Mouse (Mus musculus): Measurements from ENCODE around the gene Madd. TPM values are rescaled to one million over a fixed set of nuclear protein-coding genes. Genes with fewer than 3 reads are reported as not detected.
"Not testable (repeated sequence)": the region's sequence is repeated elsewhere in the genome, so short reads cannot be mapped to it uniquely, and the experiment has no call there.

The Madd gene
- polyA plus RNA-seq, 1 experiment from 2014 or later: 6.8 TPM

DNA sequence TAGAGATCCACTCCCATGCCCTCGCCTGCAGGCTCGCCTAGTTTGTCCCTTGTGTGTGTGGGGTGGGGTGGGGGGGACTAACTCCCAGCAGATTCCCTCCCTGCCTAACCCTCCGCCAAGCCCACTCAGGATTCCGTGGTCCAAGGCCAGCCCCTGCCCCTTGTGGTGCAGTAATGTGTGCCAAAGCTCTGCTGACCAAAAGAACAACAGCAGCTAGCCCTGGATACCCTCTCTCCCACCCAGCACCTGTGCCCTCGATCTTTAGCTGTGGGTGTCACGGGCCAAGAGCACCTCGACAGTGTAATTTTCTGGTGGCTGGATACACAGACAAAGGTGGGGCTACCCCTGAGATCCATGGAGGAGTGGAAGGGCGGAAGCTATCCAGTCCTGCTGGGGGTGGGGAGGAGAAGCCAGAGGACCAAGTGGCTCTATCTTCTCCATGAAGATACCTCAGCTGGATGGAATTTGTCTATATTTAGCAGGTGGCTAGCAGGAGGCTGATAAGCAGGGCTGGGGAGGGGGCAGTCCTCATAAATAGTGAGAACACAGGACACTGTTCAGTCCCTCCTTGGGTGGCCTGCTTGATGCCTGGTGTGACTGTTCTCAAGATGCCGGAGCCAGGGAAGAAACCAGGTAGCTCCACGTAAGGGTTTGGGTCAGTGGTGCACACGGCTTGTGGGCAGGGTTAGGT, 65.9 kb downstream of the Madd start, which contains the start of gene Mybpc3:
Mybpc3 (plus strand) TSS at position 560 of the 691 bp plus-strand sequence.
- Histone ChIP-seq H3K4me2 (peak within 1 kb of the TSS; percentile 76), H3K27me3 (ENCODE audit: control insufficient read depth, insufficient read depth, low read length) (no peaks in the 10 kb centered on the region), H3K9ac (ENCODE audit: low read depth, low read length) (peak within 1 kb of the TSS; percentile 89), H3K27ac (ENCODE audit: low read depth, low read length) (peak within 1 kb of the TSS; percentile 95), H3K4me3 (ENCODE audit: low read depth, low read length) (peak within 1 kb of the TSS; percentile 60), H3K36me3 (ENCODE audit: control insufficient read depth, insufficient read depth, low read length) (peaks cover 5% of the 10 kb centered on the region; the same call in 1 of the 2 replicates), H3K4me1 (ENCODE audit: control insufficient read depth, insufficient read depth, low read length) (peaks cover 30% of the 10 kb centered on the region), H3K9me3 (replicated peaks; ENCODE audit: control insufficient read depth, low read length) (no peaks in the 10 kb centered on the region)
- no peak; the same call in 1 of the 2 replicates for ATAC-seq (replicated peaks; ENCODE audit: insufficient number of reproducible peaks, low FRiP score, low TSS enrichment)
- 45% methylated on average over 11 of the region's 11 CpGs for WGBS (ENCODE audit: insufficient replicate concordance)

DNA sequence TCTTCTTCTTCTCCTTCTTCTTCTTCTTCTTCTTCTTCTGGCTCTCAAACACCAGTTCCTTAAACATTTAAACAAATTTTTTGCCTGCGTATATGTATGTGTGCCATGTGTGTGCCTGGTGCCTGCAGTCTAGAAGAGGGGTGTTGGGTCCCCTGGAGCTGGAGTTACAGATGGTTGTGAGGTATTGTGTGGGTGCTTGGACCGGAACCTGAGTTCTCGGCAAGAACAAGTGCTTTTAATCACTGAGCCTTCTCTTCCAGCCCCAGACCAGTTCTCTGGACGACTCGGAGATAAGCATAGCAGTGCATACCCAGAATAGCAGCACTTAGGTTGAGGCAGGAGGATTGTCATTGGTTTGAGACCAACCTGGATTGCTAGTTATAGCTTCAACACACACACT, 66.8 kb downstream of the Madd start:
- 47% methylated on average over 5 of the region's 5 CpGs for WGBS (ENCODE audit: insufficient replicate concordance)
- peak overlapping the region; percentile 95 for H3K27ac ChIP-seq (ENCODE audit: low read depth, low read length)
- peak overlapping the region; percentile 76 for H3K4me2 ChIP-seq

DNA sequence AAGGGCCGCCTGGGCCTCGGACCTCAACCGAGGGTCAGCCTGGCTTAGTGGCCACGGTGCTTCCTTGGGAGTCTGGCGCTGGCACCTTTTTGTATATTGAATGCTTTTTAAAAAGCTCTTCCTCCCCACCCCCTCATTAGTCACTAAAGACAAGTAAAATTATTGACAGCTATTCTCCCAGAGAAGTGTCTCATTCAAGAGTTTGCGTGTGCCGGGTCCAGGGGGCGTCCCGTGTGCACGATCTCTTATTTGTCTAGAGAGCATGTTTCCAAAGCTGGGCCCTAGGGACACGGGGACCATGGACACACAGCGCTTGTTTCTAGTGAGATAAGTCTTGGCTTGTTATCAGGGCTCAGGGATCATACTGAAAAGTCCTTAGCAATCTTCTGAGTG, 68.1 kb downstream of the Madd start:
- H3K27ac ChIP-seq (ENCODE audit: low read depth, low read length): 0 out of 2 replicates have a peak overlapping the region, but pooled peaks have one; percentile 11
- no peak for ATAC-seq (replicated peaks; ENCODE audit: insufficient number of reproducible peaks, low FRiP score, low TSS enrichment)
- H3K36me3 ChIP-seq (ENCODE audit: control insufficient read depth, insufficient read depth, low read length): no peaks in the 10 kb centered on the region
- H3K9ac ChIP-seq (ENCODE audit: low read depth, low read length): peak overlapping the region; percentile 56
- H3K4me1 ChIP-seq (ENCODE audit: control insufficient read depth, insufficient read depth, low read length): peaks cover 21% of the 10 kb centered on the region
- no peaks in the 10 kb centered on the region for H3K9me3 ChIP-seq (replicated peaks; ENCODE audit: control insufficient read depth, low read length)
- H3K4me2 ChIP-seq: peak overlapping the region; percentile 68
- H3K4me3 ChIP-seq (ENCODE audit: low read depth, low read length): peak overlapping the region; percentile 34
- WGBS (ENCODE audit: insufficient replicate concordance): 27% methylated on average over 12 of the region's 12 CpGs
- H3K27me3 ChIP-seq (ENCODE audit: control insufficient read depth, insufficient read depth, low read length): no peaks in the 10 kb centered on the region

More for the DNA sequence above, 66.8 kb downstream of the Madd start:
- Histone ChIP-seq H3K4me1 (ENCODE audit: control insufficient read depth, insufficient read depth, low read length) (peaks cover 31% of the 10 kb centered on the region), H3K27me3 (ENCODE audit: control insufficient read depth, insufficient read depth, low read length) (no peaks in the 10 kb centered on the region), H3K9me3 (replicated peaks; ENCODE audit: control insufficient read depth, low read length) (no peaks in the 10 kb centered on the region), H3K36me3 (ENCODE audit: control insufficient read depth, insufficient read depth, low read length) (peaks cover 3% of the 10 kb centered on the region; the same call in 1 of the 2 replicates), H3K4me3 (ENCODE audit: low read depth, low read length) (peak overlapping the region; percentile 1; the same call in 1 of the 2 replicates), H3K9ac (ENCODE audit: low read depth, low read length) (no peak overlapping the region)
- ATAC-seq (replicated peaks; ENCODE audit: insufficient number of reproducible peaks, low FRiP score, low TSS enrichment): no peak

DNA sequence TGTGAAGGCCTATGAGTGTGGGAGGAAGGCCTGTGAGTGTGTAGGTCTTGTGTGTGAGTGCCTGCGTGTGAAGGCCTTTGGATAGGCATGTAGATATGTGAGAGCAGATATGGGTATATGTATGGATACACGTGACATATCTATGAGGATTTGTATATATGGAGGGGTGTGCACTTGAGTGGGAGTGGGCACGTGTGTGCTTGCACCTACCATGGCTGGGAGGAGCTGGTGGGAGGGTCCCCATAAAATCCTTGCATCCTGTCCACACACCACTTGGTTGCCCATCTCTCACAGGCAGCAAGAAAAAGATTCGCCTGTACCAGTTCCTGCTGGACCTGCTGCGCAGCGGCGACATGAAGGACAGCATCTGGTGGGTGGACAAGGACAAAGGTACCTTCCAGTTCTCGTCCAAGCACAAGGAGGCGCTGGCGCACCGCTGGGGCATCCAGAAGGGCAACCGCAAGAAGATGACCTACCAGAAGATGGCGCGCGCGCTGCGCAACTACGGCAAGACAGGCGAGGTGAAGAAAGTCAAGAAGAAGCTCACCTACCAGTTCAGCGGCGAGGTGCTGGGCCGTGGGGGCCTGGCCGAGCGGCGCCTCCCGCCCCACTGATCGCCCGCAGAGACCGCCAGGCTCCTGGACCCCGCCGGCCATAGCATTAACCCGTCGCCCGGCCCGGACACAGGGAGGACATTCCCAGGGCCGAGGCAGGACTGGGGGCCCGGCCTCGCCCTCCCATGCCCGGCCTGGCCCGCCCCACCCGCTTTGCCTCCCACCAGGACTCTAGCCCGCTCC, 68.7 kb downstream of the Madd start:
- 8% methylated on average over 42 of the region's 42 CpGs for WGBS (ENCODE audit: insufficient replicate concordance)
- H3K4me2 ChIP-seq: peak overlapping the region; percentile 68

DNA sequence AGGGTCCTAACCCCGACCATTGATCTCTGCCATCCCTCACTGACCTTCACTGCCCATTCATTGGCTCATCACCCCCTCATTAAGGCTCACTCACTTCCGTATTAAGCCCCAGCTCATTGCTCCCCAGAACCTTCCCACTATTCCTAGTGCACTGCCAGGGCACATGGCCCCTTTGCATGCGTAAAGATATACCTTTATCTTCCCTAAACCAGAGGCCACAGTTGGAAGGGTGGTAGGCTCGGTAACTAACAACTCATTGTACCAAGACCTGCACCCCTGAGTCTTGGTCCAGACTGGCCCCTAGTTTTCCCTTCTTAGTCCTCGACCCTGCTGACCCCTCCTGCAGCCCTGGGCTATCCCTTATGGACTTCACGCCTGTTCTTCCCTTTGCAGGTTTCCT, 69.8 kb downstream of the Madd start:
- ATAC-seq (replicated peaks; ENCODE audit: insufficient number of reproducible peaks, low FRiP score, low TSS enrichment): no peak
- Histone ChIP-seq H3K4me1 (ENCODE audit: control insufficient read depth, insufficient read depth, low read length) (peaks cover 21% of the 10 kb centered on the region), H3K4me3 (ENCODE audit: low read depth, low read length) (no peak overlapping the region), H3K9me3 (replicated peaks; ENCODE audit: control insufficient read depth, low read length) (no peaks in the 10 kb centered on the region), H3K27ac (ENCODE audit: low read depth, low read length) (no peak overlapping the region), H3K27me3 (ENCODE audit: control insufficient read depth, insufficient read depth, low read length) (no peaks in the 10 kb centered on the region), H3K9ac (ENCODE audit: low read depth, low read length) (no peak overlapping the region), H3K4me2 (no peak overlapping the region), H3K36me3 (ENCODE audit: control insufficient read depth, insufficient read depth, low read length) (no peaks in the 10 kb centered on the region)
- WGBS (ENCODE audit: insufficient replicate concordance): 71% methylated on average over 6 of the region's 6 CpGs

More for the DNA sequence above, 68.7 kb downstream of the Madd start:
- no peaks in the 10 kb centered on the region for H3K27me3 ChIP-seq (ENCODE audit: control insufficient read depth, insufficient read depth, low read length)
- peak overlapping the region; percentile 56 for H3K9ac ChIP-seq (ENCODE audit: low read depth, low read length)
- H3K4me1 ChIP-seq (ENCODE audit: control insufficient read depth, insufficient read depth, low read length): peaks cover 21% of the 10 kb centered on the region
- no peaks in the 10 kb centered on the region for H3K36me3 ChIP-seq (ENCODE audit: control insufficient read depth, insufficient read depth, low read length)
- ATAC-seq (replicated peaks; ENCODE audit: insufficient number of reproducible peaks, low FRiP score, low TSS enrichment): peak; percentile 12
- H3K27ac ChIP-seq (ENCODE audit: low read depth, low read length): no peak overlapping the region
- H3K9me3 ChIP-seq (replicated peaks; ENCODE audit: control insufficient read depth, low read length): no peaks in the 10 kb centered on the region
- peak overlapping the region; percentile 34 for H3K4me3 ChIP-seq (ENCODE audit: low read depth, low read length)

DNA sequence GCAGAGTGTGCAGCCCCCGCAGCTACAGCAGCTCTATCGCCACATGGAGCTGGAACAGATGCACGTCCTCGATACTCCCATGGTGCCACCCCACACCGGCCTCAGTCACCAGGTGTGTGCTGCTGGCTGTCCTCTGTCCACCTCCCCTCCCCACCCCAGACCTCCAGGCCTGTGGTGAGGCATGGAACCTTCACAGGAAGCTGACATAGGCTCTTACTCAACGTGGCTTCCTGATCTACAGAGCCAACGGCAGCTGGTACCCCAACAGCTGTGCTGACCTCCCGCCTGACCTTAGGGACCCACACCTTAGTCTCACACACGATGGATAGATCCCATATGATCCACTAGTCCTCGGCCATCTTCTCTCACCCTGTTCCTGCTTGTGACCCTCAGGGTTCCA, 70.3 kb downstream of the Madd start:
- Histone ChIP-seq H3K27me3 (ENCODE audit: control insufficient read depth, insufficient read depth, low read length) (no peaks in the 10 kb centered on the region), H3K4me3 (ENCODE audit: low read depth, low read length) (no peak overlapping the region), H3K27ac (ENCODE audit: low read depth, low read length) (no peak overlapping the region), H3K9me3 (replicated peaks; ENCODE audit: control insufficient read depth, low read length) (no peaks in the 10 kb centered on the region), H3K36me3 (ENCODE audit: control insufficient read depth, insufficient read depth, low read length) (no peaks in the 10 kb centered on the region), H3K4me2 (no peak overlapping the region), H3K4me1 (ENCODE audit: control insufficient read depth, insufficient read depth, low read length) (peaks cover 21% of the 10 kb centered on the region), H3K9ac (ENCODE audit: low read depth, low read length) (no peak overlapping the region)
- no peak for ATAC-seq (replicated peaks; ENCODE audit: insufficient number of reproducible peaks, low FRiP score, low TSS enrichment)
- WGBS (ENCODE audit: insufficient replicate concordance): 69% methylated on average over 10 of the region's 10 CpGs

DNA sequence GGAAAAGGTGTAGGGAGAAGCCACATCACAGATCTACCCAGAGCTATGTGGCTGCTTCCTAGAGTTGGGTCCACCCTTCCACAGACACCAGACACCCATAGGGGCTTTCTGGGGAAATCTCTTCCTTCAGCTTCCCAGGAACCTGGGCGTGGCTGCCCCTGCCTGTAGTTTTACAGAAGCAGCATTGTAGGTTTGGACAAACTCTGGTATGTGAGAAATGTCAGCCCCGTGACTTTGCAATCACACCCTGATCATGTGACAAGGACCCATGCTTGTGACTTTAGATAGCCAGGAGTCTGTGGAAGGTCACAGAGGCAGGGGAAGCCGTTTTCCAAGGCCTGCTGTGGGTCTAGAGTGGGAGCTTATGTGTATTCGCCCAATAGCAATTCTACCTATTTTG, 71.1 kb downstream of the Madd start:
- Histone ChIP-seq H3K4me1 (ENCODE audit: control insufficient read depth, insufficient read depth, low read length) (peaks cover 21% of the 10 kb centered on the region), H3K27me3 (ENCODE audit: control insufficient read depth, insufficient read depth, low read length) (no peaks in the 10 kb centered on the region), H3K4me3 (ENCODE audit: low read depth, low read length) (no peak overlapping the region), H3K9ac (ENCODE audit: low read depth, low read length) (no peak overlapping the region), H3K36me3 (ENCODE audit: control insufficient read depth, insufficient read depth, low read length) (no peaks in the 10 kb centered on the region), H3K4me2 (no peak overlapping the region), H3K27ac (ENCODE audit: low read depth, low read length) (0 out of 2 replicates have a peak overlapping the region, but pooled peaks have one; percentile 29), H3K9me3 (replicated peaks; ENCODE audit: control insufficient read depth, low read length) (no peaks in the 10 kb centered on the region)
- WGBS (ENCODE audit: insufficient replicate concordance): 32% methylated on average over 4 of the region's 4 CpGs
- ATAC-seq (replicated peaks; ENCODE audit: insufficient number of reproducible peaks, low FRiP score, low TSS enrichment): no peak

DNA sequence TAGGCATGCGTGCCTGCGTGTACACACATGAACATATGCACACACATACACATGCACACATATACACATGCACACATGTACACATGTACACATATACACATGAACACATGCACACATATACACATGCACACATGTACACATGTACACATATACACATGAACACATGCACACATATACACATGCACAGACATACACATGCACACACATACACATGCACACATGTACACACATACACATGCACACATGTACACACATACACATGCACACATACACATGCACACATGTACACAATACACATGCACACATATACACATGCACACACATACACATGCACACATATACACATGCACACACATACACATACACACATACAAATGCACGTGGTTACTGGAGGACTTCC, 71.8 kb downstream of the Madd start:
- H3K27me3 ChIP-seq (ENCODE audit: control insufficient read depth, insufficient read depth, low read length); H3K4me2 ChIP-seq; H3K27ac ChIP-seq (ENCODE audit: low read depth, low read length); H3K4me3 ChIP-seq (ENCODE audit: low read depth, low read length); H3K9ac ChIP-seq (ENCODE audit: low read depth, low read length); ATAC-seq (replicated peaks; ENCODE audit: insufficient number of reproducible peaks, low FRiP score, low TSS enrichment); H3K36me3 ChIP-seq (ENCODE audit: control insufficient read depth, insufficient read depth, low read length); H3K9me3 ChIP-seq (replicated peaks; ENCODE audit: control insufficient read depth, low read length): not testable (repeated sequence)
- peaks cover 15% of the 10 kb centered on the region for H3K4me1 ChIP-seq (ENCODE audit: control insufficient read depth, insufficient read depth, low read length)
- WGBS (ENCODE audit: insufficient replicate concordance): 94% methylated on average over 3 of the region's 3 CpGs
